ENCODE assay signal across 8 mouse cellular contexts in the genomic region with DNA sequence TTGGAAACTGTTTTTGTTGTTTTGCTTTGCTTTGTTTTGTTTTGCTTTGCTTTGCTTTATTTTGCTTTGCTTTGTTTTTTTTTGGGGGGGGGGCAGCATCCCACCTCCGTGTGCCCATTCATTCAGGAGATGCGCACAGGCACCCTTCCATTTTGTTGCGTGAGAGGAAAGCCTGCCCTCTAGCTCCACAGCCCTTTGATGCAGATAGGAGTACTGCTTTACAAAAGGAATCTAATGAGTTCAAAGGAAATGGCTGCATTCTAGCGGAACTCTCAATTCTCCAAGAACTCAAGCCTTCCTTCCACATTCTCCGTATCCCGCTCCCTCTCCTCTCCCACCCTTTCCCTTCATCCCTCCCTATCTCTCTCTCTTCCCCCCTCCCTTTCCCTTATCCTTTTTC.
DNase-seq lines count a peak whose midpoint lies in the region; ATAC-seq lines count a peak whose summit lies in the region.

No protein-coding gene starts in this region.

- DNase-seq in liver, embryonic 11.5 days (ENCODE audit: low spot score), result no peak
- DNase-seq in liver, result no peak
- no peak for DNase-seq in forebrain, embryonic 10.5 days (ENCODE audit: extremely low spot score, low spot score)
- DNase-seq in limb, embryonic 10.5 days (ENCODE audit: low spot score), result no peak
- DNase-seq in retina, embryonic 14.5 days (ENCODE audit: low spot score), result peak; percentile 25
- DNase-seq in thymus, postnatal 0 days (ENCODE audit: low spot score), result no peak
- DNase-seq in urinary bladder, postnatal 14 days (ENCODE audit: low spot score), result no peak
- DNase-seq in layer of hippocampus, postnatal 25 days (ENCODE audit: extremely low spot score in 1 of 2, low spot score in 1 of 2), result no peak

- H3K4me2 ChIP-seq in liver, embryonic 11.5 days, result peak overlapping the region; percentile 26

- no peaks in the 10 kb centered on the region for H3K27me3 ChIP-seq in liver, embryonic 11.5 days (replicated peaks; ENCODE audit: control insufficient read depth, insufficient read depth, low read length)
- peaks cover 59% of the 10 kb centered on the region for H3K27me3 ChIP-seq in forebrain, embryonic 10.5 days (ENCODE audit: poor library complexity, severe bottlenecking)
- peaks cover 12% of the 10 kb centered on the region; the same call in 1 of the 2 replicates for H3K27me3 ChIP-seq in limb, embryonic 10.5 days (ENCODE audit: low read depth, poor library complexity, severe bottlenecking)

- H3K27ac ChIP-seq in liver, embryonic 11.5 days (ENCODE audit: low read depth, low read length), result no peak overlapping the region
- H3K27ac ChIP-seq in forebrain, embryonic 10.5 days, result peak overlapping the region; percentile 53; the same call in 1 of the 2 replicates
- no peak overlapping the region for H3K27ac ChIP-seq in limb, embryonic 10.5 days

- no peaks in the 10 kb centered on the region for H3K4me1 ChIP-seq in liver, embryonic 11.5 days (replicated peaks; ENCODE audit: control insufficient read depth, insufficient read depth, low read length)
- H3K4me1 ChIP-seq in forebrain, embryonic 10.5 days, result peaks cover 28% of the 10 kb centered on the region
- H3K4me1 ChIP-seq in limb, embryonic 10.5 days, result peaks cover 16% of the 10 kb centered on the region

- H3K36me3 ChIP-seq in liver, embryonic 11.5 days (ENCODE audit: control insufficient read depth, insufficient read depth, low read length), result no peaks in the 10 kb centered on the region
- H3K36me3 ChIP-seq in forebrain, embryonic 10.5 days (replicated peaks), result no peaks in the 10 kb centered on the region
- H3K36me3 ChIP-seq in limb, embryonic 10.5 days, result no peaks in the 10 kb centered on the region

- ATAC-seq in liver, embryonic 11.5 days (replicated peaks; ENCODE audit: low FRiP score), result no peak

- 24% methylated on average over 6 of the region's 6 CpGs for WGBS in liver, embryonic 11.5 days
- WGBS in forebrain, embryonic 10.5 days, result 14% methylated on average over 6 of the region's 6 CpGs
- 31% methylated on average over 6 of the region's 6 CpGs for WGBS in limb, embryonic 10.5 days

- no peak overlapping the region for H3K9ac ChIP-seq in liver, embryonic 11.5 days (ENCODE audit: low read depth, low read length)

- no peaks in the 10 kb centered on the region for H3K9me3 ChIP-seq in liver, embryonic 11.5 days (ENCODE audit: control insufficient read depth, low read length)
- no peaks in the 10 kb centered on the region for H3K9me3 ChIP-seq in forebrain, embryonic 10.5 days
- no peaks in the 10 kb centered on the region for H3K9me3 ChIP-seq in limb, embryonic 10.5 days (replicated peaks)

- no peak overlapping the region for H3K4me3 ChIP-seq in liver, embryonic 11.5 days (ENCODE audit: low read depth, low read length)
- peak overlapping the region; percentile 41 for H3K4me3 ChIP-seq in forebrain, embryonic 10.5 days
- H3K4me3 ChIP-seq in limb, embryonic 10.5 days, result peak overlapping the region; percentile 26
